Mouse (Mus musculus) embryonic facial prominence, embryonic 15.5 days (tissue): ENCODE results near the gene Olfr1393. TPM values are rescaled to one million over a fixed set of nuclear protein-coding genes. Genes with fewer than 3 reads are reported as not detected.
"Not testable (repeated sequence)": the region's sequence is repeated elsewhere in the genome, so short reads cannot be mapped to it uniquely, and the experiment has no call there.

Experiments used
- ATAC-seq: fragments of 200-750 bp; cut with Nextera tagmentation; 2 replicates; pipeline ENCODE4 v1.8.0; 2017; ENCODE audit warnings: low read depth, moderate TSS enrichment; ENCODE audit not compliant: insufficient number of reproducible peaks, low FRiP score, low TSS enrichment
- H3K27ac ChIP-seq: fragments of 300-500 bp; sonication (generic); replicated peaks from 2 replicates; pipeline ENCODE4 v1.5.1; 2015; ENCODE audit warnings: mild to moderate bottlenecking, inconsistent platforms
- H3K27me3 ChIP-seq: fragments of 300-500 bp; sonication (generic); 2 replicates; pipeline ENCODE4 v1.6.1; 2015; ENCODE audit warnings: inconsistent platforms
- H3K36me3 ChIP-seq: fragments of 300-500 bp; sonication (generic); 2 replicates; pipeline ENCODE4 v1.6.1; 2015; ENCODE audit warnings: mild to moderate bottlenecking, inconsistent platforms
- H3K4me1 ChIP-seq: fragments of 300-500 bp; sonication (generic); 2 replicates; pipeline ENCODE4 v1.6.1; 2015; ENCODE audit warnings: inconsistent platforms
- H3K4me2 ChIP-seq: fragments of 300-500 bp; sonication (generic); replicated peaks from 2 replicates; pipeline ENCODE4 v1.6.1; 2015; ENCODE audit warnings: mild to moderate bottlenecking, inconsistent platforms
- H3K4me3 ChIP-seq: fragments of 300-500 bp; sonication (generic); replicated peaks from 2 replicates; pipeline ENCODE4 v1.5.1; 2015; ENCODE audit warnings: mild to moderate bottlenecking, inconsistent platforms
- H3K9ac ChIP-seq: fragments of 300-500 bp; sonication (generic); 2 replicates; pipeline ENCODE4 v1.6.1; 2015; ENCODE audit warnings: inconsistent platforms
- H3K9me3 ChIP-seq: fragments of 300-500 bp; sonication (generic); replicated peaks from 2 replicates; pipeline ENCODE4 v1.6.1; 2016; ENCODE audit warnings: inconsistent platforms
- WGBS: fragments of 180-500 bp; shearing (Covaris S2); methylation state at CpG from one replicate; pipeline ENCODE4 v1.1.7; 2015; 5-methylcytosine and 5-hydroxymethylcytosine counted together
- polyA plus RNA-seq: library from polyadenylated mRNA; unstranded; fragments of >200 nt; fragmentation: Nextera tagmentation; extraction: Ambion mirVana; gene quantifications from 2 replicates; pipeline ENCODE4 v1.2.1, GENCODE M21; 2015

The Olfr1393 gene
- polyA plus RNA-seq, 1 experiment from 2014 or later, result 0.11 TPM

DNA sequence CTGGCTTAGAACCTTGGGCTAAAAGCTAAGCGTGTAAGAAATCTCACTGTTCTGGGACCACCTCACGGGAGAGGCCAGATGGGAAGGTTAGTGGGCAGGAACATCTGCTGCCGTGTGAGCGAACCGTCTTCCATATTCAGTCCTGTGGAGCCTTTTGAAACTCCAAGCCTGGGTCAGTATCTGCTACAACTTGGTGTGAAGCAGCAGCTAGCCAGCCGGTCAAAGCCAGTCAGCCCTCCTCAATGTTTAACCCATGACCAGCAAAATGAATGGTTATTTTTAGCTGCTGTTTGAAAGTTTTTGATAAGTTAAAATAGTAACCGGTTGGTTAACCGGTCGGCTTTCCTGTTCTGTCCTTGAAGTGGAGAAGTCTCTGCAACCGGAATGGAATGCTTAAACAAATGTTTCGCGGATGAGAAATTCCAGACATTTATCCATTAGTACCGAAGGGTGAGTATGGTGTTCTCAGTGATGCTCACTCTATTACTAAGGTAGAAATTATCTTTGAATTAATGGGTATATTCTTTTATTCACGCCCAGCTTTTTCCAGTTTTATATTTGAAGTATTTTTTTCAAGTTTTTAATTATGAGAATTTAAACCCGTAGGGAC is 10.0 kb upstream of the Olfr1393 start:
- Histone ChIP-seq H3K36me3 (peaks cover 6% of the 10 kb centered on the region), H3K27me3 (no peaks in the 10 kb centered on the region), H3K4me2 (no peak overlapping the region), H3K9me3 (no peaks in the 10 kb centered on the region), H3K4me1 (no peaks in the 10 kb centered on the region), H3K27ac (no peak overlapping the region), H3K4me3 (no peak overlapping the region), H3K9ac (no peak overlapping the region)
- ATAC-seq, result no peak
- 79% methylated on average over 15 of the region's 15 CpGs for WGBS

DNA sequence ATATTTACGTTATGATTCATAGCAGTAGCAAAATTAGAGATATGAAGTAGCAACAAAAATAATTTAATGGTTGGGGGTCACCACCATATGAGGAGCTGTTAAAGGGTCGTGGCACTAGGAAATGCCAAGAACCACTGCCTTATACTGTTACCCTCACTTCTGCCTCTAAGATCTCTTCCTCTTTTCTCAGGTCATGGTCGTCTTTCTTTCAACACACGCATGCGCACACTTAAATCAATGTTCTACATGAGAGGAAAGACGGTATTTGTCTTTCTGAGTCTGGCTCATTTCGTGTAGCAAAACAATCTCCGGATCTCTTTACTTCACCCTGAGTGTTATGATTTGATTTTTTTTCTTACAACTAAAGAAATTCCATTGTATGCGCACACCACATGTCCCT is 8.3 kb upstream of the Olfr1393 start:
- H3K4me2 ChIP-seq, result no peak overlapping the region
- H3K27ac ChIP-seq, result no peak overlapping the region
- WGBS, result 94% methylated on average over 9 of the region's 9 CpGs
- H3K9ac ChIP-seq, result no peak overlapping the region
- no peak overlapping the region for H3K4me3 ChIP-seq
- no peak for ATAC-seq
- peaks cover 2% of the 10 kb centered on the region; the same call in 1 of the 2 replicates for H3K36me3 ChIP-seq
- no peaks in the 10 kb centered on the region for H3K4me1 ChIP-seq
- H3K9me3 ChIP-seq, result no peaks in the 10 kb centered on the region
- no peaks in the 10 kb centered on the region for H3K27me3 ChIP-seq

DNA sequence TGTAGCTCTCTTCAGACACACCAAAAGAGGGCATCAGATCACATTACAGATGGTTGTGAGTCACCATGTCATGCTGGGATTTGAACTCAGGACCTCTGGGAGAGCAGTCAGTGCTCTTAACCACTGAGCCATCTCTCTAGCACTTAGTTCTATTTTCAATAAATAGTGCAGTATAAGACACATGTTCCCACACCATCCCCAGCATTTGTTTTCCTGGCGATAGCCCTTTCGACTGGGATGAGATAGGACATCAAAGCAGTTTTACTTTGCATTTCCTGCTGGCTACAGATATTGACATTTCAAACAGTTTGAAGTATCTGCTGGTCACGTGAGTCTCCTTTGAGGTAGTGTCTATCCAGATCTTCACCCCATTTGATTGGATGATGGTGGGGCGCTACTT is 7.7 kb upstream of the Olfr1393 start:
- Histone ChIP-seq H3K9me3 (no peaks in the 10 kb centered on the region), H3K27ac (no peak overlapping the region), H3K27me3 (no peaks in the 10 kb centered on the region), H3K4me1 (no peaks in the 10 kb centered on the region), H3K4me2 (no peak overlapping the region), H3K36me3 (no peaks in the 10 kb centered on the region), H3K4me3 (no peak overlapping the region), H3K9ac (no peak overlapping the region)
- 85% methylated on average over 4 of the region's 4 CpGs for WGBS
- ATAC-seq, result no peak

DNA sequence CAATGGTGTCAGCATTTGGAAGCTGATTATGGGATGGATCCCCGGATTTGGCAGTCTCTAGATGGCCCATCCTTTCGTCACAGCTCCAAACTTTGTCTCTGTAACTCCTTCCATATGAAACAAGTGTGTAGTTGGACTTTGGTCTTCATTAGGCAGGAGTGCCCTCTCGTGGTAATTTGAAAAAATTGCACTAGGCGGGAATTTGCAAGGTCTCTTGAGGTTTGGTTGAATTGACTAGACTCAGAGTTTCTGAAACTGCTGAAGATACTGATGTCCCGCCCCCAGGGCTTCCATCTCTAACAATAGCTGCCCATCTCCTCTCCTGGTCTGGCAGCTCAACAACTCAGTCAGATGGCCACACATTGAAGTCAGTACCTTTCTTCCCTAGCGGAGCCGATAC is 6.8 kb upstream of the Olfr1393 start:
- no peaks in the 10 kb centered on the region for H3K9me3 ChIP-seq
- no peaks in the 10 kb centered on the region for H3K27me3 ChIP-seq
- no peak; the same call in 1 of the 2 replicates for ATAC-seq
- WGBS, result 27% methylated on average over 7 of the region's 7 CpGs
- H3K4me3 ChIP-seq, result no peak overlapping the region
- H3K9ac ChIP-seq, result no peak overlapping the region
- H3K4me2 ChIP-seq, result no peak overlapping the region
- H3K4me1 ChIP-seq, result no peaks in the 10 kb centered on the region
- H3K36me3 ChIP-seq, result no peaks in the 10 kb centered on the region
- H3K27ac ChIP-seq, result no peak overlapping the region

DNA sequence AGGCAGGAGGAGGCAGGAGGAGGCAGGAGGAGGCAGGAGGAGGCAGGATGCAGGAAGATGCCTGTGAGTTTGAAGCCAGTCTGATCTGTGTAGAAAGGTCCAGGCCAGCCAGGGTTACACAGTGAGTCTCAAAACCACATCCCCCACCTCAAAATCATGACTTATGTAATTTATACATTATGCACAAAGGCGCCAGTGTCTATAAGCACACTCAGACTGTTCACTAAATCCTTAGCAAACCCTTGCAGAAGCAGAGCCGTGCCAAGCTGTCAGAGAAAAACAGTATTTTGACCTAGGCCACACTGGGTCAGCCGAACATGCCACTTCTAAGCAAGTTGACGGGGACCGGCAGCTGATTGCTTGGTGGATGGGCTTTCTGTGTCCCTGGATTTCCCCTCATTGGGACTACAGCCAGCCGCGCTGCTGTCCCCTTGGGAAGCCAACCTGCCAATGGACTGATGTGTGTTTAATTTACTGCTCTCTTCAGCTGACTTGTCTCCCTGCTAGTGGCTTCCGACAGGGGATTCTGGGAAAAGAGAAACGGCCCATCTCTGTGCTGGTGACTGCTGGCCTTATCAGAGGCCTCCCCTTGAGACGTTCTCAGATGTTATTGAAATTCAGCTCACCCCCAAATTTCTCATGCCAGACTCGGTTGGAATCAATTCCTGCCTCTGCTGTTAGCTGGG is 4.1 kb upstream of the Olfr1393 start:
- no peak for ATAC-seq
- Histone ChIP-seq H3K9me3 (no peaks in the 10 kb centered on the region), H3K27ac (no peak overlapping the region), H3K27me3 (no peaks in the 10 kb centered on the region), H3K4me1 (no peaks in the 10 kb centered on the region), H3K9ac (no peak overlapping the region), H3K4me2 (no peak overlapping the region), H3K36me3 (no peaks in the 10 kb centered on the region), H3K4me3 (no peak overlapping the region)
- 56% methylated on average over 11 of the region's 11 CpGs for WGBS

DNA sequence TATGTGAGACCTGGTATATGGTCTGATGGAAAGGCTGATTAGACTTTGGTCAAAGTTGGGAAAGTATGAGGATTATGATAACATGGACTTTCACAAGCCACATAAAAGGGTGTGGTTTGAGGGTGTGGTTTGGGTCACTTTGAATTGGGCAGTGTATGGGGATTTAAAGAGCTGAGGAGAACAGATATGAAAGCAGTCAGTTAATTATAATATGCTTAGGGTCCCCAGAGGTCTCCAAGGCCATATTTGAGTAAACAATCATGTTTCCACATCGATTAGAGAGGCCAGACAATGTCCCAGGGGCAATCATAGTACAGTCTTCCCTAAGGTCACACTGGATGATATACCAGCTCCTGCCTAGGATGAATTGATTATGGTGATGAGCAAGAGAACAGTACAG is 6.9 kb downstream of the Olfr1393 start, which contains the start of gene Olfr1392:
Gene Olfr1392 (plus strand): TSS at position 301 of the 400 bp plus-strand sequence.
- not testable (repeated sequence) for H3K4me1 ChIP-seq
- WGBS, result 50% methylated on average over 1 of the region's 1 CpGs

DNA sequence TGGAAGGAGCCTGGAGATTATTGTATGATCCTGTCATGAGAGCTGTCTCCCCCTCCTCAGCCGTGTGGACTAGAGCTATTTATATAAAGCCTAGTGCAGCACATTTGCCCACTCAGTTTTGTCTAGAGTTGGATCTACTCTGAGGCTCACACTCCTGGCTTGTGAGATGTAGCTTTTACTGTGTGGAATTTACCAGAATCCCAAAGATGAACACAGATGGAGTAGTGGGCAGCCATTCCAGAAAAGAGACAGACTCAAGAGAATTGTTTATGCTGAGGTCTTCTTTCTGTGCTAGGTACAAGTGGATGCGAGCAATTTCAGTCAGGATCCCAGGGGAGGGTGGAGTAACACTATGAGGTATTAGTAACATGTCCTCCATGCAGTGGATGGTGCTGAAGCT is 9.1 kb downstream of the Olfr1393 start:
- ATAC-seq, result no peak
- no peaks in the 10 kb centered on the region for H3K27me3 ChIP-seq
- H3K4me1 ChIP-seq, result no peaks in the 10 kb centered on the region
- no peaks in the 10 kb centered on the region for H3K9me3 ChIP-seq
- H3K4me3 ChIP-seq, result no peak overlapping the region
- no peaks in the 10 kb centered on the region for H3K36me3 ChIP-seq
- no peak overlapping the region for H3K27ac ChIP-seq
- no peak overlapping the region for H3K9ac ChIP-seq
- no peak overlapping the region for H3K4me2 ChIP-seq
- 69% methylated on average over 2 of the region's 2 CpGs for WGBS

More for the DNA sequence above, 6.9 kb downstream of the Olfr1393 start, which contains the start of gene Olfr1392:
- H3K36me3 ChIP-seq, H3K27ac ChIP-seq, H3K9me3 ChIP-seq, H3K27me3 ChIP-seq, H3K4me2 ChIP-seq, H3K9ac ChIP-seq, H3K4me3 ChIP-seq, ATAC-seq: not testable (repeated sequence)

DNA sequence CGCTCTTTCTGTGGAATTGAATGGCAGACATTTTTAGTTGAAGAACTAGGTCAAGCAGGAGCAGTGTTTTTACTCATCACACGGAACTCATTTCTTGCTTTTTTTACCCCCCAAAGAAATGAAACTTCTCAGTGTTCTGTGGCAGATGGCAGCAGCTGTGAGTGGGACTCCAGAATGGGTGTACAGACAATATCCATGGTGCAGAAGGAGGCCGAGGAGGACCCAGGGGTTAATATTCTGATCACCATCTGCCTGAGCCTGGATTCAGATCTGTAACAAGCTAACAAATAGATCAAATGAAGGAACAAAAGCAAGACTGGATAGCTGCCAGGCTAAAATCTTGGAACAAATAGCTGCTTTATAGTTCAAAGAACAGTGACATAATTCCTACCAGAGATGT is 14.7 kb downstream of the Olfr1393 start:
- 55% methylated on average over 3 of the region's 3 CpGs for WGBS
- ATAC-seq, result no peak
- no peaks in the 10 kb centered on the region for H3K4me1 ChIP-seq

DNA sequence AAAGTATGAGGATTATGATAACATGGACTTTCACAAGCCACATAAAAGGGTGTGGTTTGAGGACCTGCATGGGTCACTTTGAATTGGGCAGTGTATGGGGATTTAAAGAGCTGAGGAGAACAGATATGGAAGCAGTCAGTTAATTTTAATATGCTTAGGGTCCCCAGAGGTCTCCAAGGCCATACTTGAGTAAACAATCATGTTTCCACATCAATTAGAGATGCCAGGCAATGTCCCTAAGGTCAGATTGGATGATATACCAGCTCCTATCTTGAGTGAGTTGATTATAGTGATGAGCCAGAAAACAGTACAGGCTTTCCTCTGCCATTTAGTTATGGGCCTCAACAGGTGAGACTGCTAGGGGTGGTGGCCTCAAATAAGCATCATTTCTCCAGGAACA is 26.3 kb downstream of the Olfr1393 start, which contains the start of gene Olfr10:
Gene Olfr10 (plus strand): TSS at position 301 of the 400 bp plus-strand sequence.
- Histone ChIP-seq H3K9ac (no peak within 1 kb of the TSS), H3K9me3 (no peaks in the 10 kb centered on the region), H3K4me1 (no peaks in the 10 kb centered on the region), H3K4me3 (no peak within 1 kb of the TSS), H3K27me3 (no peaks in the 10 kb centered on the region), H3K36me3 (no peaks in the 10 kb centered on the region), H3K27ac (no peak within 1 kb of the TSS), H3K4me2 (no peak within 1 kb of the TSS)
- no peak for ATAC-seq

More for the DNA sequence above, 14.7 kb downstream of the Olfr1393 start:
- Histone ChIP-seq H3K27me3 (no peaks in the 10 kb centered on the region), H3K9me3 (no peaks in the 10 kb centered on the region), H3K4me2 (no peak overlapping the region), H3K4me3 (no peak overlapping the region), H3K36me3 (no peaks in the 10 kb centered on the region), H3K9ac (no peak overlapping the region), H3K27ac (no peak overlapping the region)

DNA sequence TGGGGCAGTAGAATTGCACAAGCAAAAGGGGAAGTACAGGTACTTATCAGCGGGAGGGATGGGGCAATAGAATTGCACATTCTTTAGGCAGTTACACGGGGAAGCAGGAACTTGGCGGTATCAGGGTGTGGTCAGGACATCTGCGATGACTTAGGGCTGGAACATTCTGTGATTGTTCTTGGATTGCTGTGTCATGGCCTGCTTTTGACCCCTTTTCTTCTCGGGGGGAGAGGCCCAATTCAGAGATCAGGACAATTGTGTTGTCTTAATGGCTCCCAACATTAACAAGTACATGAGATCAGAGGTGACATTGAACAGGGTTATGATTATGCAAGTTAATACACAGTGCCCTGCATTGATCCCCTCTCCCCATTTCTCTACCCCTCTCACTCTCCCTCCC is 30.4 kb downstream of the Olfr1393 start:
- H3K4me2 ChIP-seq, H3K4me1 ChIP-seq, H3K9me3 ChIP-seq, ATAC-seq, H3K36me3 ChIP-seq, H3K27me3 ChIP-seq, H3K9ac ChIP-seq, H3K4me3 ChIP-seq, H3K27ac ChIP-seq: not testable (repeated sequence)
- WGBS, result 79% methylated on average over 5 of the region's 5 CpGs

DNA sequence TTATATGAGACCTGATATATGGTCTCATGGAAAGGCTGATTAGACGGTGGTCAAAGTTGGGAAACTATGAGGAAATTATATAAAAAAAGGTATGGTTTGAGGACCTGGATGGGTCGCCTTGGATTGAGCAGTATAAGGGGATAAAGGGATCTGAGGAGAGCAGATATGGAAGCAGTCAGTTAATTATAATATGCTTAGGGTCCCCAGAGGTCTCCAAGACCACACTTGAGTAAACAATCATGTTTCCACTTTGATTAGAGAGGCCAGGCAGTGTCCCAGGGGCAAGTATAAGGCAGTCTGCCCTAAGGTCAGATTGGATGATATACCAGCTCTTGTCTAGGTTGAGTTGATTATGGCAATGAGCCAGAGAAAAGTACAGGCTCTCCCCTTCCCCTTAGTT is 44.3 kb downstream of the Olfr1393 start, which contains the start of gene Olfr1391:
Gene Olfr1391 (plus strand): TSS at position 301 of the 400 bp plus-strand sequence.
- ATAC-seq, result no peak
- WGBS, result 69% methylated on average over 2 of the region's 2 CpGs
- Histone ChIP-seq H3K36me3 (no peaks in the 10 kb centered on the region), H3K27ac (no peak within 1 kb of the TSS), H3K9me3 (no peaks in the 10 kb centered on the region), H3K9ac (no peak within 1 kb of the TSS), H3K4me1 (no peaks in the 10 kb centered on the region), H3K27me3 (no peaks in the 10 kb centered on the region), H3K4me3 (no peak within 1 kb of the TSS), H3K4me2 (no peak within 1 kb of the TSS)

DNA sequence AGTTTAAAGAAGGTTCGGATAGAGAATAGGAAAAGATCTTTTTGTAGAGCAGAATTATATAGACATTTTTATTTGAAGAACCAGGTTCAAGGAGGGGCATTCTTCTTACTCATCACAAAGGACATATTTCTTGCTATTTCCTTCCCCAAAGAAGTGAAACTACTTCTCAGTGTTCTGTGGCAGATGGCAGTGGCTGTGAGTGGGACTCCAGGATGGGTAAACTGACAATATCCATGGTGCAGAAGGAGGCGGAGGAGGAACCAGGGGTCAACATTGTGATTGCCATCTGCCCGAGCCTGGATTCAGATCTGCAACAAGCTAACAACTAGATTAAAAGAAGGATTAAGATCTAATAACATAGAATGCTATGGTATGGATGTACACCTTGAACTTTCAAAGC is 48.6 kb downstream of the Olfr1393 start:
- Histone ChIP-seq H3K27ac (no peak overlapping the region), H3K27me3 (no peaks in the 10 kb centered on the region), H3K9me3 (no peaks in the 10 kb centered on the region), H3K9ac (no peak overlapping the region), H3K4me3 (no peak overlapping the region), H3K4me2 (no peak overlapping the region), H3K4me1 (no peaks in the 10 kb centered on the region), H3K36me3 (no peaks in the 10 kb centered on the region)
- 74% methylated on average over 3 of the region's 3 CpGs for WGBS
- ATAC-seq, result no peak
